2 mouse cellular contexts compared by ENCODE assay signal in the genomic region with DNA sequence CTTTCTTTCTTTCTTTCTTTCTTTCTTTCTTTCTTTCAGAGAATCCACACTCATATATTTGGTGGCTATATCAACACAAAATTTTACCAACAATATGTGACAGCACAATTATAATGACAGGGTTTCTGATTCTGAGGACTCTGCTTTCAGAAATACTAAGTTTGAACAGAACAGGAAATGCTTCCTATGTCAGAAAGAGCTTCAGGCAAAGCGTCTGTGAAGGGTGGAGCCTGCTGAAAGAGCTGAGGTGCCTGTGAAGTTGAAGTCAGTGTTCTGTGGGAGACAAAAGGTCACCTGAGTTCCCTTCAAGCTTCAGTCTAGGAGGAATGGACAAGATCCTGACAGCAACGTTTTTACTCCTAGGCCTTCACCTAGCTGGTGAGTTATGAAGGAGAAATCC.
A peak's percentile ranks its signal among the peaks of the same experiment; 100 is the strongest.
ATAC-seq lines count a peak whose summit lies in the region.

No protein-coding gene starts in this region.

- ATAC-seq in CD4-positive, CD25-positive, alpha-beta regulatory T cell, adult 4 months, result peak; percentile 81
- peak; percentile 50 for ATAC-seq in inflammation-experienced regulatory T-cells, adult 6 months
